Mouse (Mus musculus) liver, embryonic 14.5 days (tissue): Measurements from ENCODE around the gene Pgam2.

Source experiments
- CTCF ChIP-seq: IDR thresholded peaks from 2 replicates; pipeline ENCODE4 v1.5.1; 2016; ENCODE audit warnings: antibody characterized with exemption, low read depth, control low read depth
- EP300 ChIP-seq: IDR thresholded peaks from 2 replicates; pipeline ENCODE4 v1.6.1; 2016; ENCODE audit warnings: antibody characterized with exemption, low read depth

- TF ChIP-seq EP300 (no peak), CTCF (no peak)
Observed at GRCm38 (mm10) chr11:5848741-5849140, 45.2 kb upstream of the Pgam2 start.
